Mouse (Mus musculus) central nervous system, embryonic 18 days (tissue): ENCODE results near the gene Ttll11. TPM values are rescaled to one million over a fixed set of nuclear protein-coding genes. Genes with fewer than 3 reads are reported as not detected.

Experiments used
- polyA plus RNA-seq: library from polyadenylated mRNA; depleted of rRNA; stranded (reverse); fragments of >200 nt; gene quantifications from 2 replicates; pipeline ENCODE4 v1.2.3, GENCODE M21; 2012; rRNA removed

The Ttll11 gene
- 8.5 and 9.5 TPM in 2 replicates for polyA plus RNA-seq

GRCm38 (mm10) chr2:35979644-35980021 lies at the start of gene Ttll11:
TSS of gene Ttll11 (minus strand) at chr2:35979913.

Other genes starting within 250 kb of the Ttll11 start
- 156 and 163 TPM in 2 replicates for gene Ndufa8, start 69.5 kb upstream of the Ttll11 start, polyA plus RNA-seq
- gene Morn5, start 69.5 kb upstream of the Ttll11 start, polyA plus RNA-seq, result 2.1 and 2.9 TPM in 2 replicates
- gene Lhx6, start 125.5 kb upstream of the Ttll11 start, polyA plus RNA-seq, result 17.0 and 28.2 TPM in 2 replicates
- gene Mrrf, start 156.5 kb upstream of the Ttll11 start, polyA plus RNA-seq, result 33.9 and 37.2 TPM in 2 replicates
- gene Rbm18, start 156.9 kb upstream of the Ttll11 start, polyA plus RNA-seq, result 71.5 and 76.6 TPM in 2 replicates